24 mouse cellular contexts compared by ENCODE assay signal in the genomic region with DNA sequence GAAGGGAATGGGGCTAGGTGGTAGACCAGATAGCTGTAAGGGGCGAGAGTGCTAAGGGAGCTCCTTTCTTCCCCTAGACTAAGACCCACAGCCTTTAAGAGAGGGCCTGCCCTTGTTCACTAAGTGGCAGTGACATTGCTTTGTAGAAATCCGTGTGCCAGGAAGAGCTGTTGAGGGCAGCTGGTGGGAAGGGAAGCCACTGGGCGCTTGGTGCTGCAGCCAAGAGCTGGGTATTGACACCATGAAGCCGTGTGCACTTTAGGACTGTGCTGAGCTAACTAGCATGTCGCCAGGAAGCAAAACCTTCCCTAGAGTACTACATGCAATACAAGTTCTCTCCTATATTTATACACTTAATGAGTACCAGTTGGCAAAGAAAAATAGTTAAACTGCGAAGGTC. TPM values are rescaled to one million over a fixed set of nuclear protein-coding genes. Genes with fewer than 3 reads are reported as not detected.
DNase-seq lines count a peak whose midpoint lies in the region; ATAC-seq and TF ChIP-seq lines count a peak whose summit lies in the region.
"Had no signal": no experiment of that assay in that cellular context is flagged by ENCODE, and none has a peak within 500 bp of the region (broad histone marks: within the 10 kb centered on the region; RNA-seq: fewer than 3 reads in every experiment).

No protein-coding gene starts in this region.

- H3K27me3 ChIP-seq in cerebellum, adult 2 months (ENCODE audit: control insufficient read depth, insufficient read depth, low read length): no peaks in the 10 kb centered on the region
- H3K27me3 ChIP-seq in hindbrain, embryonic 16.5 days (replicated peaks; ENCODE audit: control insufficient read depth, insufficient read depth, low read length): no peaks in the 10 kb centered on the region
- no peaks in the 10 kb centered on the region for H3K27me3 ChIP-seq in heart, embryonic 10.5 days (ENCODE audit: insufficient read depth, poor library complexity, severe bottlenecking)
- H3K27me3 ChIP-seq: embryonic facial prominence, embryonic 15.5 days; forebrain, embryonic 12.5 days; heart, embryonic 12.5 days; hindbrain, embryonic 13.5 days; liver, embryonic 12.5 days; midbrain, embryonic 12.5 days had no signal

- H3K36me3 ChIP-seq in hindbrain, embryonic 16.5 days (ENCODE audit: control insufficient read depth, insufficient read depth, low read length): peaks cover 15% of the 10 kb centered on the region
- peaks cover 62% of the 10 kb centered on the region for H3K36me3 ChIP-seq in heart, embryonic 10.5 days

- no peak overlapping the region for H3K4me2 ChIP-seq in hindbrain, embryonic 16.5 days (ENCODE audit: low read length)
- H3K4me2 ChIP-seq: embryonic facial prominence, embryonic 15.5 days; forebrain, embryonic 12.5 days; heart, embryonic 12.5 days; hindbrain, embryonic 13.5 days; liver, embryonic 12.5 days; midbrain, embryonic 12.5 days had no signal

- peak overlapping the region; percentile 41 for H3K27ac ChIP-seq in cerebellum, adult 2 months (ENCODE audit: insufficient read depth, low read length)
- H3K27ac ChIP-seq in hindbrain, embryonic 16.5 days (ENCODE audit: low read depth, low read length): no peak overlapping the region
- no peak overlapping the region for H3K27ac ChIP-seq in heart, embryonic 10.5 days
- H3K27ac ChIP-seq: embryonic facial prominence, embryonic 10.5 days; embryonic facial prominence, embryonic 15.5 days; forebrain, embryonic 12.5 days; hindbrain, embryonic 13.5 days; liver, embryonic 12.5 days; midbrain, embryonic 12.5 days had no signal

- no peak for TF ChIP-seq POLR2A in cerebellum, adult 2 months (IDR thresholded peaks at IDR 0.05; ENCODE audit: borderline replicate concordance, insufficient read depth, low read length)

- DNase-seq in gastrocnemius, postnatal 14 days: peak; percentile 8
- no peak for DNase-seq in gastrocnemius, postnatal 4 days (ENCODE audit: low spot score in 2 of 2)
- peak; percentile 48 to 63 for DNase-seq in cerebellum, adult 2 months
- peak; percentile 60 to 61 for DNase-seq in cerebellum, postnatal 14 days
- DNase-seq in heart, embryonic 10.5 days (ENCODE audit: low spot score): no peak
- DNase-seq: adrenal gland, adult 8-10 months; B cell, adult 2 months; heart, adult 18-20 months; heart, postnatal 4 days; kidney, adult 9 months; kidney, postnatal 10 days; layer of hippocampus, postnatal 36 days; left cerebral cortex, postnatal 4 days; liver, postnatal 0 days; lung, postnatal 36 days had no signal

- no peak for ATAC-seq in hindbrain, embryonic 16.5 days
- ATAC-seq: intestine, postnatal 0 days; liver, embryonic 12.5 days; liver, postnatal 0 days had no signal

- no peak for TF ChIP-seq CTCF in cerebellum, adult 2 months (IDR thresholded peaks at IDR 0.05; ENCODE audit: borderline replicate concordance, insufficient read depth, low read depth, low read length)

- H3K4me3 ChIP-seq in cerebellum, adult 2 months (replicated peaks; ENCODE audit: insufficient read depth, low read depth, low read length): no peak overlapping the region
- H3K4me3 ChIP-seq in hindbrain, embryonic 16.5 days (ENCODE audit: low read length): no peak overlapping the region
- H3K4me3 ChIP-seq in heart, embryonic 10.5 days: no peak overlapping the region
- H3K4me3 ChIP-seq: embryonic facial prominence, embryonic 10.5 days; embryonic facial prominence, embryonic 15.5 days; forebrain, embryonic 12.5 days; heart, embryonic 12.5 days; hindbrain, embryonic 13.5 days; liver, embryonic 12.5 days; midbrain, embryonic 12.5 days had no signal

- H3K9me3 ChIP-seq in hindbrain, embryonic 16.5 days (ENCODE audit: control insufficient read depth, low read length): no peaks in the 10 kb centered on the region
- H3K9me3 ChIP-seq in heart, embryonic 10.5 days: no peaks in the 10 kb centered on the region
- H3K9me3 ChIP-seq: embryonic facial prominence, embryonic 10.5 days; embryonic facial prominence, embryonic 15.5 days; forebrain, embryonic 12.5 days; heart, embryonic 12.5 days; hindbrain, embryonic 13.5 days; liver, embryonic 12.5 days; midbrain, embryonic 12.5 days had no signal

- H3K9ac ChIP-seq in hindbrain, embryonic 16.5 days (ENCODE audit: low read depth, low read length): no peak overlapping the region
- H3K9ac ChIP-seq: embryonic facial prominence, embryonic 15.5 days; forebrain, embryonic 12.5 days; heart, embryonic 12.5 days; hindbrain, embryonic 13.5 days; liver, embryonic 12.5 days; liver, postnatal 0 days; midbrain, embryonic 12.5 days had no signal

- 34% methylated on average over 6 of the region's 6 CpGs for WGBS in cerebellum, adult 2 months
- WGBS in hindbrain, embryonic 16.5 days: 95% methylated on average over 6 of the region's 6 CpGs
- 90% methylated on average over 6 of the region's 6 CpGs for WGBS in heart, embryonic 10.5 days

- peaks cover 12% of the 10 kb centered on the region; the same call in 1 of the 2 replicates for H3K4me1 ChIP-seq in cerebellum, adult 2 months (ENCODE audit: control insufficient read depth, insufficient read depth, low read length)
- peaks cover 10% of the 10 kb centered on the region for H3K4me1 ChIP-seq in hindbrain, embryonic 16.5 days (ENCODE audit: control insufficient read depth, insufficient read depth, low read depth, low read length)
- 0 out of 2 replicates have a peak, but pooled peaks cover 3% of the 10 kb centered on the region for H3K4me1 ChIP-seq in heart, embryonic 10.5 days

- intact Hi-C loops in gastrocnemius, postnatal 14 days (cut with DNase I; ENCODE audit: low total_unique reads): no loop called here

RNA-seq across cellular contexts. Expression of gene Snapc3, which starts 6.1 kb away (rescaled TPM):
- 10 to 100 TPM; 12.8 to 13.3 TPM for total RNA-seq in gastrocnemius, postnatal 14 days (2021)
- total RNA-seq in gastrocnemius, postnatal 4 days (2021): 10 to 100 TPM; 23.5 to 30.2 TPM
- 36.6 and 38.0 TPM in 2 replicates for polyA plus RNA-seq in cerebellum, adult 2 months (2012; rRNA removed)
- polyA plus RNA-seq in hindbrain, embryonic 16.5 days (2015; fragmentation: Nextera tagmentation; extraction: Ambion mirVana): 54.1 and 57.5 TPM in 2 replicates
- 34.9 and 43.6 TPM in 2 replicates for polyA plus RNA-seq in heart, embryonic 10.5 days (2016; fragmentation: Nextera tagmentation; extraction: Ambion mirVana)

Comparison
In these comparisons a context has a peak if more than half of its experiments do, and no peak if none do; other contexts are left out.
1. DNase-seq: peak in gastrocnemius, postnatal 14 days (single experiment), cerebellum, adult 2 months (2 of 2) and cerebellum, postnatal 14 days (2 of 2); none in gastrocnemius, postnatal 4 days (0 of 2) and heart, embryonic 10.5 days (single experiment).